Mouse (Mus musculus) forebrain, embryonic 12.5 days (tissue): ENCODE results near the gene Mgat4d. TPM values are rescaled to one million over a fixed set of nuclear protein-coding genes. Genes with fewer than 3 reads are reported as not detected.
"Not testable (repeated sequence)": the region's sequence is repeated elsewhere in the genome, so short reads cannot be mapped to it uniquely, and the experiment has no call there.

ENCODE experiments used
- ATAC-seq: fragments of 200-750 bp; cut with Nextera tagmentation; 2 replicates; pipeline ENCODE4 v1.8.0; 2017; ENCODE audit warnings: moderate TSS enrichment; ENCODE audit not compliant: low FRiP score
- H3K27ac ChIP-seq: fragments of 300-500 bp; sonication (generic); 2 replicates; pipeline ENCODE4 v1.5.1; 2016; ENCODE audit warnings: mild to moderate bottlenecking
- H3K27me3 ChIP-seq: fragments of 300-500 bp; sonication (generic); 2 replicates; pipeline ENCODE4 v1.6.1; 2016; ENCODE audit warnings: mild to moderate bottlenecking
- H3K36me3 ChIP-seq: fragments of 300-500 bp; sonication (generic); replicated peaks from 2 replicates; pipeline ENCODE4 v1.6.1; 2016; ENCODE audit warnings: mild to moderate bottlenecking
- H3K4me1 ChIP-seq: fragments of 300-500 bp; sonication (generic); 2 replicates; pipeline ENCODE4 v1.6.1; 2016
- H3K4me2 ChIP-seq: fragments of 300-500 bp; sonication (generic); 2 replicates; pipeline ENCODE4 v1.6.1; 2016; ENCODE audit warnings: mild to moderate bottlenecking, moderate library complexity
- H3K4me3 ChIP-seq: fragments of 300-500 bp; sonication (generic); replicated peaks from 2 replicates; pipeline ENCODE4 v1.5.1; 2016; ENCODE audit warnings: mild to moderate bottlenecking
- H3K9ac ChIP-seq: fragments of 300-500 bp; sonication (generic); 2 replicates; pipeline ENCODE4 v1.6.1; 2016; ENCODE audit warnings: mild to moderate bottlenecking
- H3K9me3 ChIP-seq: fragments of 300-500 bp; sonication (generic); 2 replicates; pipeline ENCODE4 v1.6.1; 2016
- WGBS: fragments of 180-500 bp; shearing (Covaris S2); methylation state at CpG from one replicate; pipeline ENCODE4 v1.1.7; 2016; 5-methylcytosine and 5-hydroxymethylcytosine counted together
- polyA plus RNA-seq: library from polyadenylated mRNA; unstranded; fragments of >200 nt; fragmentation: Nextera tagmentation; extraction: Ambion mirVana; gene quantifications from 2 replicates; pipeline ENCODE4 v1.2.1, GENCODE M21; 2016

Mgat4d gene
- polyA plus RNA-seq, 1 experiment from 2014 or later: not detected

GRCm38 (mm10) chr8:83426949-83427348 lies 78.7 kb downstream of the Mgat4d start:
- H3K27me3 ChIP-seq: no peaks in the 10 kb centered on the region
- no peaks in the 10 kb centered on the region for H3K36me3 ChIP-seq
- no peak overlapping the region for H3K4me2 ChIP-seq
- no peak overlapping the region for H3K9ac ChIP-seq
- WGBS: 75% methylated on average over 7 of the region's 7 CpGs
- no peak overlapping the region for H3K27ac ChIP-seq
- H3K4me1 ChIP-seq: peaks cover 2% of the 10 kb centered on the region; the same call in 1 of the 2 replicates
- H3K9me3 ChIP-seq: no peaks in the 10 kb centered on the region
- ATAC-seq: no peak
- H3K4me3 ChIP-seq: no peak overlapping the region

GRCm38 (mm10) chr8:83428621-83429020 lies 80.3 kb downstream of the Mgat4d start:
- not testable (repeated sequence) for H3K9me3 ChIP-seq, H3K36me3 ChIP-seq, H3K4me2 ChIP-seq, ATAC-seq, H3K27ac ChIP-seq, H3K4me3 ChIP-seq, H3K4me1 ChIP-seq, H3K27me3 ChIP-seq, H3K9ac ChIP-seq
- WGBS: 92% methylated on average over 3 of the region's 3 CpGs

- Histone ChIP-seq H3K4me3 (no peak overlapping the region), H3K36me3 (peaks cover 8% of the 10 kb centered on the region), H3K27ac (no peak overlapping the region), H3K9me3 (no peaks in the 10 kb centered on the region), H3K4me2 (no peak overlapping the region), H3K4me1 (0 out of 2 replicates have a peak, but pooled peaks cover 2% of the 10 kb centered on the region), H3K27me3 (no peaks in the 10 kb centered on the region), H3K9ac (no peak overlapping the region)
- no peak for ATAC-seq
- WGBS: 73% methylated on average over 4 of the region's 4 CpGs
Observed at GRCm38 (mm10) chr8:83429071-83429524, 80.8 kb downstream of the Mgat4d start.

Other genes with a start within 250 kb of the Mgat4d start
- 11.6 and 12.7 TPM in 2 replicates for gene Tbc1d9, start 183.1 kb upstream of the Mgat4d start, polyA plus RNA-seq
- gene Gm10645, start 182.3 kb upstream of the Mgat4d start, polyA plus RNA-seq: 5.5 and 6.2 TPM in 2 replicates
- not detected in 2 replicates for gene Ucp1, start 58.1 kb upstream of the Mgat4d start, polyA plus RNA-seq
- gene Elmod2, start 16.0 kb upstream of the Mgat4d start, polyA plus RNA-seq: 34.3 and 35.5 TPM in 2 replicates
- gene Clgn, start 41.4 kb downstream of the Mgat4d start, polyA plus RNA-seq: 6.3 and 6.8 TPM in 2 replicates
- 167 and 176 TPM in 2 replicates for gene Scoc, start 109.9 kb downstream of the Mgat4d start, polyA plus RNA-seq
- not detected in 2 replicates for gene Olfr370, start 187.3 kb downstream of the Mgat4d start, polyA plus RNA-seq
- gene Ndufb7, start 218.2 kb downstream of the Mgat4d start, polyA plus RNA-seq: 356 and 359 TPM in 2 replicates